Mouse (Mus musculus) E14TG2a.4 (cell line): ENCODE measurements around the gene Noto.
"Not testable (repeated sequence)": the region's sequence is repeated elsewhere in the genome, so short reads cannot be mapped to it uniquely, and the experiment has no call there.

Source experiments
- H3K27me3 ChIP-seq: 2 replicates; pipeline ENCODE4 v1.6.1; 2014; ENCODE audit warnings: low read length, control low read depth; ENCODE audit not compliant: insufficient read depth
- H3K36me3 ChIP-seq: 2 replicates; pipeline ENCODE4 v1.6.1; 2014; ENCODE audit warnings: low read length, control low read depth; ENCODE audit not compliant: insufficient read depth
- H3K4me1 ChIP-seq: replicated peaks from 2 replicates; pipeline ENCODE4 v1.6.1; 2014; ENCODE audit warnings: low read depth, low read length, control low read depth
- H3K4me3 ChIP-seq: replicated peaks from 2 replicates; pipeline ENCODE4 v1.5.1; 2014; ENCODE audit warnings: mild to moderate bottlenecking, low read length
- H3K9me3 ChIP-seq: 2 replicates; pipeline ENCODE4 v1.6.1; 2014; ENCODE audit warnings: low read length, control low read depth
- CTCF ChIP-seq: conservative IDR thresholded peaks from 2 replicates; pipeline ENCODE4 v1.5.1; 2014; ENCODE audit warnings: low read length
- NANOG ChIP-seq: IDR thresholded peaks from 2 replicates; pipeline ENCODE4 v1.6.1; 2014; ENCODE audit warnings: borderline replicate concordance, low read length, mixed read lengths
- POU5F1 ChIP-seq: IDR thresholded peaks from 2 replicates; pipeline ENCODE4 v1.6.1; 2014; ENCODE audit warnings: low read length, borderline replicate concordance

Noto gene

DNA sequence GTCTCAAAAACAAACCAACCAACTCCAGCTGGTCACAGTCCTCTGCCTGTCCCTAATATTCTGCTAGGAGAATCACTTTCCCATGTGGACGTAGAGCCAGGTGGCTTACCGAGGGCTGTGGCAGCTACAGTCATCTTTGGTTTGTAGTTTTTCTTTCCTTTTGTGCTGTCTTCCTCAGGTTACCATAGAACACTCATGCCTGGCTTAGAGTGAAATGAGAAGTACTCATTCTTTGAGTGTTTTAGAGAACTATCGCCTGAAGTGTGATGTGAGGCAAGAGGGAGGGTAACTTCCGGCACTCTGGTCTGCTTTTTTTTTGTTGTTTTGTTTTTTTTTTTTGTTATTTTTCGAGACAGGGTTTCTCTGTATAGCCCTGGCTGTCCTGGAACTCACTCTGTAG is 10.2 kb downstream of the Noto start:
- Histone ChIP-seq H3K4me1 (peaks cover 58% of the 10 kb centered on the region), H3K4me3 (no peak overlapping the region), H3K36me3 (peaks cover 41% of the 10 kb centered on the region), H3K27me3 (0 out of 2 replicates have a peak, but pooled peaks cover 3% of the 10 kb centered on the region), H3K9me3 (no peaks in the 10 kb centered on the region)
- no peak for TF ChIP-seq POU5F1
- no peak for TF ChIP-seq NANOG
- no peak for TF ChIP-seq CTCF

DNA sequence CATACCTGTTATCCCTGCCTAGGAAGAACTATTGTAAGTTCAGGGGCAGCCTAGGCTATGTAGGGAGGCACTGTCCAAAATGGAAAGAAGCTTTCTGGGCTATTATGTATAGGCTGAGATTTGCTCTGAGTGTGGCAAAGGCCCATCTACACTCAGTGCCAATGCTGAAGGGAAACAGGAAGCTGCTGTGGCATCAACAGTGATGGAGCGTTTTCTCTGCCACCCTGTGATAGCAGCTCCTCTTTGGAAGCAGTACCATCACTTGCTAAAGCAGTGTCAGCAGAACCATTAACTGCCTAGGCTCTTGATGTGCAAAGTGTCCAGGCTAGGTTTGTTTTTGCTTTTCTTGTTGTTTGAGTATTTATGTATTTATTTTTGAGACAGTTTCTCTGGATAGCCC is 12.5 kb downstream of the Noto start:
- H3K4me1 ChIP-seq = peaks cover 67% of the 10 kb centered on the region
- H3K36me3 ChIP-seq = peaks cover 65% of the 10 kb centered on the region
- no peak overlapping the region for H3K4me3 ChIP-seq
- TF ChIP-seq POU5F1 (no peak), NANOG (no peak), CTCF (no peak)
- H3K27me3 ChIP-seq = no peaks in the 10 kb centered on the region
- H3K9me3 ChIP-seq = no peaks in the 10 kb centered on the region

DNA sequence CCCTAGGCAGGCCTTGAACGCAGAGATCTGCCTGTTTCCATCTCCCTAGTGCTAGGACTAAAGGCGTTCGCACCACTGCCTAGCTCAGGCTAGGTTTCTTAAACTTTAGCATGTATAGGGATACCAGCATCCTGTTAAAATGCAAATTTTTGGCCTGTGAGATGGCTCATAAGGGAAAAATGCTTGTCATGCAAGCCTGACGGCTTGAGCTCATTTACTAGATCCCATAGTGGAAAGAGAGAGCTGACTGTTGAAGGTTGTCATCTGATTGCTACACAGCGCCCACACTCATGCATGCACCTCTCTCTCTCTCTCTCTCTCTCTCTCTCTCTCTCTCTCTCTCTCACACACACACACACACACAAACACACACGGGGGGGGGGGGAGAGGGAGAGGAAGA is 12.9 kb downstream of the Noto start:
- TF ChIP-seq POU5F1 = no peak
- TF ChIP-seq NANOG = no peak
- no peak for TF ChIP-seq CTCF
- H3K9me3 ChIP-seq = no peaks in the 10 kb centered on the region

DNA sequence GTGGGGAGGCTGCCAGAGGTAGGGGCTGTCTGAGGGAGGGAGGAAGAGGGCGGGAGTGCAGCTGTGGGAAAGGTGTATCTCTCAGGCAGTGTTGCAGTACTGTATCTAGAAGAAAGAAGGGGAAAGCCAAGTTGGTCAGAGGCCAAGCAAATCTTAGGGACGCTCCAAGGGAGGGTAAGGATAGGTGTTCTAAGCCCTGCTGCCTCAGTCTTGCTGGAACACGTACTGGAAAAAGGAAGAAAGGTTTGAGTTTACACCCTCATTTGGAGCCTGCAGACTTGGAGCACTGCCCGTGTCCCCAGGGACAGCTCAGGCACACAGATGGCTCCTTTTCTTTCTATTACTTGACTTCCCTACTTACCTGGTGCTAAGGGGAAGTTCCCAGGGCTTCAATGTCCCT is 17.5 kb downstream of the Noto start:
- Histone ChIP-seq H3K9me3 (no peaks in the 10 kb centered on the region), H3K27me3 (no peaks in the 10 kb centered on the region), H3K36me3 (peaks cover 97% of the 10 kb centered on the region), H3K4me1 (peaks cover 57% of the 10 kb centered on the region), H3K4me3 (no peak overlapping the region)
- TF ChIP-seq NANOG (no peak), POU5F1 (no peak), CTCF (no peak)

More for the DNA sequence above, 12.9 kb downstream of the Noto start:
- peaks cover 69% of the 10 kb centered on the region for H3K36me3 ChIP-seq
- no peak overlapping the region for H3K4me3 ChIP-seq
- H3K4me1 ChIP-seq = peaks cover 66% of the 10 kb centered on the region
- H3K27me3 ChIP-seq = no peaks in the 10 kb centered on the region

DNA sequence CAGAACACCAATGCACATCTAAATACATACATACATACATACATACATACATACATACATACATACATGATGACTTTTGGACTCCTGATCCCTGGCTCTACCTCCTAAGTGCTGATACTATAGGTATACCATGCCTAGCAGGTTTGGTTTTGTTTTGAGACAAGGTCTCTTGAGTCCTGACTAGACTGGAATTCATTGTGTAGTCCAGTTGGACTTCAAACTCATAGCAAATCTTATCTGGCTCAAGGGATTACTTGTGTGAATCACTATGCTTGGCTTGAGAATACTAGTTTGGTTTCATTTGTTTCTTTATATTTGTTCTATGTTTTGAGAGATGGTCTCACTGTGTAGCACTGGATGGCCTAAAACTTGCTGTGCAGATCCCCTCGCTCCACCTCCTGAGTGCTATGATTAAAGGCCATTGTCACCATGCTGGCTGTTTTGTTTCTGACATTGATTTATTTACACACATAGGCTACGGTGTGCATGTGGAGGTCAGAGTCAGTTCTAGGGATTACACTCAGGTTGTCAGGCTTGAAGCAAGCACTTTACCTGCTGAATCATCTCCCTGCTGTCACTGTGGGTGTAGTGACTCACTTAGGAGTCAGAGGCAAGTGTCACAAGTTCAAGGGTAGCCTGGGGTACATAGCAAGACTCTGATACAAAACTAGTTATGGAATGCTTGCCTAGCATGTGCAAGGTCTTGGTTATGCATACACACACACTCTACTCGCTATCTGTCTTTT is 20.0 kb downstream of the Noto start:
- no peak for TF ChIP-seq CTCF
- no peak for TF ChIP-seq POU5F1
- no peak for TF ChIP-seq NANOG
- Histone ChIP-seq H3K36me3 (peaks cover 100% of the 10 kb centered on the region), H3K4me3 (no peak overlapping the region), H3K4me1 (peaks cover 64% of the 10 kb centered on the region), H3K27me3 (no peaks in the 10 kb centered on the region), H3K9me3 (no peaks in the 10 kb centered on the region)

DNA sequence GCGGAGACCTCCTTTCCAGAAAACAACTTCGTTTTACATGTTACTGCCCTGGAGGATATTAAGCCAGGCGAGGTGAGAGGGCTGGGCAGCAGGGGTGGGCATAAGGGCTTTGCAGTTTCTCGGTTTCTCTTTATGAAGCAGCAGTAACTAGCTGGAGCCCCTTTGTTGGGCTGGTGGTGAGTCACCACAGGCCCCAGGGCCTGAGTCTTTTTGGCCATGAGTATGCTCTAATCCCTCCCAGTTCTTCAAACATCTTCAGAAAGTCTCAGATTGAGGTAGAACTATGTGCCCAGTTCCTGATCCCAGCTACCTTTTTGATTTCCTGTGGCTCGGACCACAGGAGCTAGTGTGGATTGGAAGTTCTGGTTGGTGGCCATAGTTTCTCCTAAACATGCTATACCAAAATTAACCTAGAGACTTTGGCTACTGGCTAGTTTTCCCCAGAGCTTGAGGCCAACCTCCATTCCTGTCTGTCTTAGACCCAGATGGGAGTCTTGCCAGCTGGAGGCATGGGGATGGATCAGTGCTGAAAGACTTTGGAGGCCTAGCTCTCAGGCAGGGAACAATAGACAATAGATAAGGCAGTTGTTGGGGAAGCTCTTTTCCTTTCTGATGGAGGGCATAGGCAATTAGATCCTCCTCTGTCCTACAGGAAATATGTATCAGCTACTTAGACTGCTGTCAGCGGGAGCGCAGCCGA is 20.7 kb downstream of the Noto start:
- H3K27me3 ChIP-seq = no peaks in the 10 kb centered on the region
- peaks cover 98% of the 10 kb centered on the region for H3K36me3 ChIP-seq
- H3K9me3 ChIP-seq = no peaks in the 10 kb centered on the region
- TF ChIP-seq CTCF (no peak), POU5F1 (no peak), NANOG (no peak)
- no peak overlapping the region for H3K4me3 ChIP-seq
- peaks cover 62% of the 10 kb centered on the region for H3K4me1 ChIP-seq

DNA sequence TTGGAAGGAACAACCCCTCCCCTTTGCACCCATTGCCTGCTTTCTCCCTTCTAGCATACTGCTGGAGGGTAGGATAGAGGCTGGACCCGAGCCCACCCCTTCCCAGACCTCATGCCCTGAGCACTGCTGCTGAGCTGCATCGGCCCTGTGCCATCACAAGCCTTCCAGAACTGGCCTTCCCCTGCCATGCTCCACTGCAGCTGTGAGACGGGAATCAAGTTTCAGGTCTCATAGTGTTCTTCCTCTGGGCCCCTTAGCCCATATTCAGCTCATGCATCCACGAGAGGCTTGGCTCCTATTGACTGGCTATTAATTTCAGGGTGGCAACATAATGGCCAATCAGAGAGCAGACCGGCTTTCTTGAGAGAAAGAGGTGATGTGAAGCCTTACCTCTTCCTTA is 21.6 kb downstream of the Noto start:
- peaks cover 58% of the 10 kb centered on the region for H3K4me1 ChIP-seq
- no peak overlapping the region for H3K4me3 ChIP-seq
- no peak for TF ChIP-seq NANOG
- TF ChIP-seq CTCF = no peak
- TF ChIP-seq POU5F1 = no peak
- peaks cover 90% of the 10 kb centered on the region for H3K36me3 ChIP-seq
- H3K9me3 ChIP-seq = no peaks in the 10 kb centered on the region
- H3K27me3 ChIP-seq = no peaks in the 10 kb centered on the region

DNA sequence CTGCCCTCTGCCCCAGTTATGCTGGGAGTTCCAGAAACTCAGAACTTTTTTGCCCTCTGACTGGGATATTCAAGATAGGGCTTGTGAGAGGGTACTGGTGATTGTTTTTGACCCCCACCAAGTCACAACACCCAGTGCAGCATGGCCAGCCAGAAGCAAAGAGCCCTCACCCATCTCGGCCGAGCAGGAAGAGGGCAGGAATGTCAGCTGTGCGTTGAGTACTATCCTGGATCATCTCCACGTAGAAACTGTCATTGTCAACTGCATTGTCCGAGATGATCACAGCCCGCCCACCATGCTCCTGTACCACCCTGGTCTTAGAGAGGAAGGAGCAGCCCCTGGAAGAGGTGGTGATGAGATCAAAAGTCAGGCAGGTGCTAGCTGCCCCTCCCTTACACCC is 23.7 kb downstream of the Noto start:
- H3K4me3 ChIP-seq = no peak overlapping the region
- H3K27me3 ChIP-seq = no peaks in the 10 kb centered on the region
- no peak for TF ChIP-seq CTCF
- TF ChIP-seq POU5F1 = no peak
- TF ChIP-seq NANOG = no peak
- peaks cover 44% of the 10 kb centered on the region for H3K4me1 ChIP-seq
- peaks cover 69% of the 10 kb centered on the region for H3K36me3 ChIP-seq
- no peaks in the 10 kb centered on the region for H3K9me3 ChIP-seq

DNA sequence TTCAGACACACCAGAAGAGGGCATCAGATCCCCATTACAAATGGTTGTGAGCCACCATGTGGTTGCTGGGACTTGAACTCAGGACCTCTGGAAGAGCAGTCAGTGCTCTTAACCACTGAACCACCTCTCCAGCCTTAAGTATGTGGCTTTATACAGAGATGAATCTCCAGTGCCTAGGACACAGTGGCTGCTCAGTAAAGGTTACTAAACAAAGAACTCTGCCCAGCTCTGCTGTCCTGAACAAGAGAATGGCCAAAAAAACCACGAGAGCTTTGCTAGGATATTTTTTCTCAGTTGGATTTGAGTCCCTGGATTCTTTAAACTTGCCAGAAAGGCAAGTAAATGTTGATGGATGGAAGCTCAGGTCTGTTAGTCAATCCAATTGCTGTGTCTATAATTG is 26.5 kb downstream of the Noto start:
- H3K9me3 ChIP-seq = not testable (repeated sequence)
- peaks cover 59% of the 10 kb centered on the region for H3K4me1 ChIP-seq

More for the DNA sequence above, 26.5 kb downstream of the Noto start:
- H3K27me3 ChIP-seq = not testable (repeated sequence)
- Histone ChIP-seq H3K36me3 (peaks cover 67% of the 10 kb centered on the region), H3K4me3 (0 out of 2 replicates have a peak overlapping the region, but pooled peaks have one; percentile 97)
